Mouse (Mus musculus) telencephalon, adult 2 months (tissue): ENCODE data around the gene Wdr83os.
"Not testable (repeated sequence)": the region's sequence is repeated elsewhere in the genome, so short reads cannot be mapped to it uniquely, and the experiment has no call there.

Experiments
- DNase-seq: peaks from one replicate; pipeline ENCODE4 v3.0.0-alpha.2; 2011; ENCODE audit warnings: low read depth, low spot score

Gene Wdr83os

GRCm38 (mm10) chr8:85072364-85072929, 8.1 kb upstream of the Wdr83os start:
- DNase-seq: no peak

DNA sequence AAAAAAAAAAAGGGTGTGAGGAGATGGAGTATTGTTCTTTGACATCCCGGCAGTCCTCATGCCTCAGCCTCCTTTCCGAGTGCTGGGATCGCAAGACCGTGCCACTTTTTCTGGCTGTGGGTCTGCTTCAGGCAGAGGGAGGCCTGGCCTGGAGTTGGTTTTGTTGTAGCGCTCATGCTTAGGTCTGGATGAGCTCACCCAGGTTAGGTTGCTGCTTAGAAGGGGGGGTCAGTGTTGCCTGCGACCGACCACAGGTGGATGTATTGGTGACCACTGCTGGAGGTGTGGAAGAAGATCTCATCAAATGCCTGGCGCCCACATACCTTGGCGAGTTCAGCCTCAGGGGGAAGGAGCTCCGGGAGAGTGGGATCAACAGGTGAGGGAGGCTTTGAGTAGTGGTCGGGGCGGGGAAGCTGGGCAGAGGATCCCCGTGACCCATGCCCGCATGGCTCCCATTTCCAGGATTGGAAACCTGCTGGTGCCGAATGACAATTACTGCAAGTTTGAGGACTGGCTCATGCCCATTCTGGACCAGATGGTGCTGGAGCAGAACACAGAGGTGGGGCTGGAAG, 7.4 kb upstream of the Wdr83os start:
- DNase-seq: no peak

- DNase-seq: no peak
These were observed 6.4 kb upstream of the Wdr83os start for GRCm38 (mm10) chr8:85074167-85074566.

DNA sequence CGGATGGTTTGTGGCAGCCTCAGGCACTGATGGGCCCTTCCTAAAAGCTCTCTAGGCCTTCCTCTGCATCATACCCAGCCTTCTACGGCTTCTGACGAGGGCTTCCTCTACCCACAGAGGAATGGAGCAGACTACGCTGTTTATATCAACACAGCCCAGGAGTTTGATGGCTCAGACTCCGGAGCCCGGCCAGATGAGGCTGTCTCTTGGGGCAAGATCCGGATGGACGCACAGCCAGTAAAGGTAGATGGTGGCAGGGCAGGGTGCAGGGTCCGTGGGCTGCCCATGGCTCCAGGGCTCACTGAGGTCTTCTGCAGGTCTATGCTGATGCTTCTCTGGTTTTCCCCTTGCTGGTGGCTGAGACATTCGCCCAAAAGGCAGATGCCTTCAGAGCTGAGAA, 5.9 kb upstream of the Wdr83os start:
- DNase-seq: no peak

- no peak for DNase-seq
These were observed 4.5 kb upstream of the Wdr83os start for GRCm38 (mm10) chr8:85076001-85076400.

- DNase-seq: peak; percentile 77
These were observed 3.5 kb upstream of the Wdr83os start for GRCm38 (mm10) chr8:85076993-85077392.

GRCm38 (mm10) chr8:85080214-85080531, 367 bp upstream of the Wdr83os start:
- DNase-seq: no peak

- no peak for DNase-seq
These were observed 646 bp downstream of the Wdr83os start, which contains the start of gene Wdr83 for GRCm38 (mm10) chr8:85081216-85081555. Gene Wdr83 (minus strand): TSS chr8:85081306.

GRCm38 (mm10) chr8:85082169-85082568, 1.6 kb downstream of the Wdr83os start:
- DNase-seq: not testable (repeated sequence)

- DNase-seq: peak; percentile 85
These were observed 2.7 kb downstream of the Wdr83os start, which contains the start of gene Man2b1 for GRCm38 (mm10) chr8:85083108-85083813. Gene Man2b1 (plus strand): TSS chr8:85083270.

DNA sequence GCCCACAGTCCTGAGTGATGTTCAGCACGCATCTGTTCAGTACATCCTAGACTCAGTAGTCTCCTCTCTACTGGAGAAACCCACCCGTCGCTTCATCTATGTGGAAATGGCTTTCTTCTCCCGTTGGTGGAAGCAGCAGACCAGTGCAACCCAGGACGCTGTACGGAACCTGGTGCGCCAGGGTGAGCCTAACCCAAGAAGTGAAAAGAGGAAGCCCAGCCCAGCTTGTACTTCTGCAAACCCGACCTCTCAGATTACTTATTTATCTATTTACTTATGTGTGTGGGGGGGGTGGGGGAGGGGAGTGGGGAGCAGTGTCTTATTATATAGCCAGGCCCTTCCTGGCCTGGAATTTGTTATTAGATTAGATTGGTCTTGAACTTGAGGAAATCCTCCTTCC, 4.1 kb downstream of the Wdr83os start:
- no peak for DNase-seq

DNA sequence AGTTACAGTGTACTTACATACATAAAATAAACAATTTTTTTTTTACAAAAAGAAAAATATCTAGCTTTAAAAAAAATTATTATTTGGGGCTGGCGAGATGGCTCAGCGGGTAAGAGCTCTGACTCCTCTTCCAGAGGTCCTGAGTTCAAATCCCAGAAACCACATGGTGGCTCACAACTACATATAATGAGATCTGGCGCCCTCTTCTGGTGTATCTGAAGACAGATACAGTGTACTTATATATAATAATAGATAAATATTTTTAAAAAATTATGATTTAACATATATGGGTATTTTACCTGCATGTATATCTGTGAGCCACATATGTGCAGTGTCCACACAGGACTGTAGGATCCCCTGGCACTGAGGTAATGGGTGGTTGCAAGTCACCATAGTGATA, 5.7 kb downstream of the Wdr83os start:
- no peak for DNase-seq

- no peak for DNase-seq
These were observed 8.2 kb downstream of the Wdr83os start for GRCm38 (mm10) chr8:85088771-85089170.

DNA sequence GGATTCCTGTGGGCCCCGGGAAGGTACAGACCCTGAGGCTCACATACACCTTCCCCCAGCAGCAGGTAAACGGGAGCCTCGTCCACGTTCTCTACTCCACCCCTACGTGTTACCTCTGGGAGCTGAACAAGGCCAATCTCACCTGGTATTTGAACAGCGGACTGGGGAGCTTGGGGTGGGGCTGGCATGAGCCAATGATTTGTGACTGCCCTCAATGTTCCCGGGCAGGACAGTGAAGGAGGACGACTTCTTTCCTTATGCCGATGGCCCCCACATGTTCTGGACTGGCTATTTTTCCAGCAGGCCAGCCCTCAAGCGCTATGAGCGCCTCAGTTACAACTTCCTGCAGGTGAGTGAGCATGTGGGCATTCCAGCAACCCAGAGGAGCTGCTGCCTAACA, 10.3 kb downstream of the Wdr83os start:
- DNase-seq: no peak

GRCm38 (mm10) chr8:85091526-85092090, 11.1 kb downstream of the Wdr83os start:
- no peak for DNase-seq

DNA sequence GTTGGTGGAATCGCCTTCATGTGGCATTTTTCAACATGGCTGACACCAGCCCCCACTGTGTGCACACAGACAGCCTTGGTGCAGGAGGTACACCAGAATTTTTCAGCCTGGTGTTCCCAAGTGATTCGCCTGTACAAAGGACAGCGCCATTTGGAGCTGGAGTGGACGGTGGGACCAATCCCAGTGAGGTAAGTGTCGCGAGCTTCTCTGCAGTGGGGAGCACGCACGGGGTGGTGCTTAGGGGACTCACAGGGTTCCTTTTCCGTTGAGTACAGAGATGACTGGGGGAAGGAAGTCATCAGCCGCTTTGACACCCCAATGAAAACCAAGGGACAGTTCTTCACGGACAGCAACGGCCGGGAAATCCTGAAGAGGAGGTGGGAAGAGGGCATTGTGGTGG, 14.5 kb downstream of the Wdr83os start:
- no peak for DNase-seq

DNA sequence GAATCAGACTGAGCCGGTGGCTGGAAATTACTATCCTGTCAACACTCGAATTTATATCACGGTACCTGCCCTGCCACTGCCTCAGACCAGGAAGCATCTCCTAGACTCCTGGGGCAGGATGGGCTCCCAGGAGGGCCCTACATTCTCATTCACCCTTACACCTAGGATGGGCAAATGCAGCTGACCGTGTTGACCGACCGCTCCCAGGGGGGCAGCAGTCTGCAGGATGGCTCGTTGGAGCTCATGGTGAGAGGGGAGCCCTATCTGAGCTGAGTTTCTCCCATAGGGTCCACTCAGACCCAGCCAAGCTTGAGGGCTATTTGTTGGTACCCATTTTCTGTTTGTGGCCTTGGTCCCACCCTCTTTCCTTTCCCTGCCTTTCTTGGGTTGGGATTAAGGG, 15.0 kb downstream of the Wdr83os start:
- no peak for DNase-seq

DNA sequence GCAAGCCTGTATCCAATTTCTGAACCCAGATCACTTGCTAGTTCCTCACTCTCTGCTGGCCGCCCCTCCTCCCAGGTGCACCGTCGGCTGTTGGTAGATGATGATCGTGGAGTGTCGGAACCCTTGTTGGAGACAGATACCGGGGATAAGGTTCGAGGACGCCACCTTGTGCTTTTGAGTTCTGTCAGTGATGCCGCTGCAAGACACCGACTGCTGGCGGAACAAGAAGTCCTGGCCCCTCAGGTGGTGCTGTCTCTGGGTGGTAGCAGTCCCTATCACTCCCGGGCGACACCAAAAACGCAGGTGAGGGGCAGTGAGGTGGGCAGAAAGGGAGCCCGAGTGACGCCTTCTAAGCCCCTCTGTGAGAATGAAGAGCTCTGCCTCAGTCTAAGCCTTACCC, 15.7 kb downstream of the Wdr83os start:
- DNase-seq: no peak

DNA sequence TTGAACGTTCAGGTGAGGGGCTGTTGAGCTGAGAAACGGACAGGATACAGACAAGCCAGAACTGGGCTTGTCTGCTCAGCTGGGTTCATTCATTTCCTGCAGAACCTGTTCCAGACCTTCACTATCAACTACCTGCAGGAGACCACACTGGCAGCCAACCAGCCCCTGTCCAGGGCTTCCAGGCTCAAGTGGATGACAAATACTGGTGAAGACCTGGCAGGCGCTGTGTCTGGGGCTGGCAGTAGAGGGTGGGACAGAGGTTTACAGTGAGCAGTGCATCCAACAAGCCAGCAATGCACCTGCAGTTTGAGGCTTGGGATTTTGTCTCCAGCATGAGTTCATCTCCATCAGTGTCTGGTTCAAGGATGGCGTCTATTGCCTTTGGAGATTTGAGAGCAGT, 16.3 kb downstream of the Wdr83os start:
- no peak for DNase-seq

DNA sequence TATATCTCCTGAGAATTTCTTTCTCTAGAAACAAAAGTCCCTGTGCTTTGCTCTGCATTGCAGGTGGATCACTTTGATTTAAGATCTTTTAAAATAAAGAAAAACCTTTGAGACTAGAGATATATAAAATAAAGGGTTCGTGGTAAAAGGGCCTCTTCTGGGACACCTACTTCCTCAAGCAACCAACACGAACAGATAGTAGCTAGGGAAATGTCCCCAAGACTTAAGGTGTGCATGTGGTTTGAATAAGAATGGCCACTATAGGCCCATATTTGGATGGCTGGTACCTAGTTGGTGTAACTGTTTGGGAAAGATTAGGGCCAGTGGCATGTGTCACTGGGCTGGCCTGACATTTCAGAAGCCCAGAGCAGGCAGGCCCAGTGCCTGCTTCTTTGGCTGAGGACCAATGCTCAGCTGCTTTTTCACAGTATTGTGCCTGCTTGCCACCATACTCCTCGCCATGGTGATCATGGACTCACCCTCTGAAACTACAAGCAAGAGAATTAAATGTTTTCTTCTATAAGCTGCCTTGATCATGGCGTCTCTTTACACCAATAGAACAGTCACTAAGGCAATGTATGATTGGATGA, 19.6 kb downstream of the Wdr83os start:
- no peak for DNase-seq

GRCm38 (mm10) chr8:85113241-85113640, 32.7 kb downstream of the Wdr83os start:
- no peak for DNase-seq

GRCm38 (mm10) chr8:85115501-85115900, 35.0 kb downstream of the Wdr83os start:
- no peak for DNase-seq

GRCm38 (mm10) chr8:85116984-85117383, 36.4 kb downstream of the Wdr83os start:
- no peak for DNase-seq
